Mouse (Mus musculus) activated CD4-positive, CD25-positive, alpha-beta regulatory T cell (primary cell): ENCODE measurements around the gene Itgbl1. TPM values are rescaled to one million over a fixed set of nuclear protein-coding genes. Genes with fewer than 3 reads are reported as not detected.

Source experiments
- polyA plus RNA-seq, 2 experiments: library from polyadenylated mRNA; unstranded; fragments of 100-300 nt; shearing (Covaris generic); gene quantifications; one replicate each; pipeline ENCODE4 v1.2.1; 2017

Gene Itgbl1
- polyA plus RNA-seq, result not detected

DNA sequence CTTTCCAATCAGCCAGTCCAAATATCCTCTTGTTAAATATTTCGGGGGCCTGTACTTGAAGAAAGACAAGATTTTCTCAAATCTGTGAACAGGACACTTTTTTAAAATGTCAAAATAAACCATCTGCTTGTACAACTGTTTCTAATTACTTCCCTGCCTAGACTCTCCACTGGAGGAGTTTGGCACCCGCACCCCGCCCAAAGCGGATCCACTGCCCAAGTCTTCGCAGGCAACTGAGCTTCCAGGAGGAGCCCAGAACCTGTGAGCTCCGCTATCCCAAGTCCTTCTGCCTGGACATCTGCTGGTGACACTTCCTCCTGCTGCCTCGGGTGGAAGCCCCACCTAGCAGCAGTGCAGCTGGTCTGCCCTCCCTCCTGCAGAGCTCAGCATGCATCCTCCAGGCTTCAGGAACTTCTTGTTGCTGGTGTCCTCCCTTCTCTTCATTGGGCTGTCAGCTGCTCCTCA lies at the start of gene Itgbl1:
Itgbl1 (plus strand) TSS at position 51 of the 465 bp plus-strand sequence.

DNA sequence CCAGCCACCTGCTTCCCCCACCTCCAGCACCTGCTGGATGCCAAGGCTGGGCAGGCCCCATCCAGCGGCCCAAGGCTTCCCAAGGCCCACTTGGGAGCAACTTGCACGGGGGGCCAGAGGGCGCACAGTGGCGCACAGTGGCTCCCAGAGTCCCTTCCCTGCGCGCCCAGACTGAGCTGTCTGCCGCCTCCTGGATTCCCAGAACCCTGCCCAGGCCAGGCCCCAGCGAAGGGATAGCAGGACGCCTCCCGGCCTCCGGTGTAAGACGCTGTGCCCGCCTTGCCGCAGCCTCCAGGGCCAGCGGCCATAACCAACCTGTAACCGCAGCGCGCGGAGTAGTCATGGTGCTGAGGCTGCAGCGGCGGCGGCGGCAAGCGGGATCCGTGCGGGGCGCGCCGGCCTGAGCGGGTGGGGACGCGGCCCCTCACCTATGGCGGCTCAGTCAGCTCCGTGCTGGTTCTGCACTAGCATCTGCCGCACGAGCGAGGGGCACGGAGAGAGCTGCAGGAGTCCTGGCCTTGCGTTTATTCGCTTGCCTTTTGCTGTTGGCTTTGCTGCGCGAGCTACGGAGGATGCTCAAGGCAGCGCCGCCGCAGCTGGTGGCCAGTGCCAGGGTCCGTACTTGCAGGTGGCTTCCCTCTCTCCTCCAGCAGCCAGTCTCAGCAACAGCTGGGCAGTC lies 33.1 kb upstream of the Itgbl1 start, which contains the start of gene Nalcn:
Nalcn (minus strand) TSS at position 644 of the 679 bp plus-strand sequence.

Other genes starting within 250 kb of the Itgbl1 start
- under 1 TPM in 1 of 2 experiments, not detected in 1; 0.12 TPM for gene Nalcn, start 32.8 kb upstream of the Itgbl1 start, polyA plus RNA-seq